Mouse (Mus musculus) 3T3-L1 (cell line): ENCODE data around the gene Icam1.
"Not testable (repeated sequence)": the region's sequence is repeated elsewhere in the genome, so short reads cannot be mapped to it uniquely, and the experiment has no call there.

Source experiments
- DNase-seq: peaks from one replicate; pipeline ENCODE4 v3.0.0-alpha.2; 2015; ENCODE audit warnings: low read depth, low spot score

Icam1 gene

DNA sequence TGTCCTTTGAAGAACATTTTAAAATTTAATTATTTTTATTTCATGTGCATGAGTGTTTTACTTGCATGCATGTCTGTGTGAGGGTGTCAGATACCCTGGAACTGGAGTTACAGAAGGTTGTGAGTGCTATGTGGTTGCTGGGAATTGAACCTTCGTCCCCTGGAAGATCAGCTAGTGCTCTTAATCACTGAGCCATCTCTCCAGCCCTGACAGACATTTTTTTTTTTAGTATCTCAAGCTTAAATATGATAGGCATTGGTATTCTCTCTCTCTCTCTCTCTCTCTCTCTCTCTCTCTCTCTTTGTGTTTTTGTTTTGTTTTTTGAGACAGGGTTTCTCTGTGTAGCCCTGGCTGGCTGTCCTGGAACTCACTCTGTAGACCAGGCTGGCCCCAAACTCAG, 29.0 kb downstream of the Icam1 start:
- not testable (repeated sequence) for DNase-seq

- no peak for DNase-seq
Measured at GRCm38 (mm10) chr9:21045235-21045634, 29.4 kb downstream of the Icam1 start.

- DNase-seq = no peak
Measured at GRCm38 (mm10) chr9:21051578-21051977, 35.8 kb downstream of the Icam1 start.

GRCm38 (mm10) chr9:21062928-21063327, 47.1 kb downstream of the Icam1 start:
- no peak for DNase-seq

DNA sequence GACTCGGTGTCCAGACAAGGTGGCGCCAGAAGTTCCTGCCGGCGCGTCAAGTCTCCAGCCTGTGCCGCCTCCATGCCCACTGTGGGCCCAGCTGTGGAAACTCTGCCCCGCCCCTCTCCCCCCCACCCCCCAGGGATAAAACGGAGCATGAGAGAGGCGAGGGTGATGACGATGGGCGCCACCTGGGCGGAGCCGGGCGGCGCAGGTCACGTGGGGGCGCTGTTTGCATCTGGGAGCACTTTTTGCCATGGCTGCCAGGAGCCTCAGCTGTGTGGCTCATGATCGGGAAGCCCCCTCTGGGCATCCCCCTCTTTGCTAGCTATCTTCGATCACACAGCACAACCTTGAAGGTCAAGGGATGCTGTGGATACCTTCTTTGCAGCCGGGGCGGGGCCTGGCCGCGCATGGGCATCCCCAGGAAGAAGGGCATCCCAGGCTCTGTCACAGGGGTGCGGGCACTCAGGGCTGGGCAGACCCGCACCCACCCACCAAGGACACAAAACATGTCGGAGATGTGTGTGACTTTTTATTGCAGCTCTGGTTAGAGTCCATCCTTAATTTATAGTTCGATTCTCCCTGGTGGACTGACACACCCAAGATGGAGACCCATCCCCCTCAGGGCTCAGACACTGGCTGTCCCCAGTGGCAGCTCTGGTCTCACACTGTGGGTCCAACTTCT, 51.4 kb downstream of the Icam1 start, which contains the start of gene Zglp1:
TSS of gene Zglp1 (minus strand) at position 88 of the 679 bp plus-strand sequence.
- DNase-seq = no peak

- peak; percentile 64 for DNase-seq
Measured at GRCm38 (mm10) chr9:21072641-21073040, 56.9 kb downstream of the Icam1 start.

GRCm38 (mm10) chr9:21073044-21073840, 57.5 kb downstream of the Icam1 start, which contains the start of the genes Gm49373 and Fdx1l:
Gene Gm49373, minus strand, starts transcription at chr9:21073096.
Gene Fdx1l, minus strand, starts transcription at chr9:21073614.
- DNase-seq = peak; percentile 92

GRCm38 (mm10) chr9:21074173-21074572, 58.4 kb downstream of the Icam1 start:
- DNase-seq = no peak

GRCm38 (mm10) chr9:21075625-21076024, 59.8 kb downstream of the Icam1 start:
- no peak for DNase-seq
